Mouse (Mus musculus) cortical plate, adult 2 months (tissue): ENCODE results near the gene Nptxr.

ENCODE experiments used
- CTCF ChIP-seq: fragments of 200-500 bp; IDR thresholded peaks from 2 replicates; pipeline ENCODE4 v1.5.1; 2011; ENCODE audit warnings: mild to moderate bottlenecking, control low read depth, low read length; ENCODE audit not compliant: insufficient read depth; ENCODE audit errors: extremely low read depth
- POLR2A ChIP-seq: fragments of 200-500 bp; IDR thresholded peaks from 2 replicates; pipeline ENCODE4 v1.6.1; 2011; ENCODE audit warnings: mild to moderate bottlenecking, low read length, control low read depth; ENCODE audit not compliant: insufficient read depth; ENCODE audit errors: extremely low read depth

DNA sequence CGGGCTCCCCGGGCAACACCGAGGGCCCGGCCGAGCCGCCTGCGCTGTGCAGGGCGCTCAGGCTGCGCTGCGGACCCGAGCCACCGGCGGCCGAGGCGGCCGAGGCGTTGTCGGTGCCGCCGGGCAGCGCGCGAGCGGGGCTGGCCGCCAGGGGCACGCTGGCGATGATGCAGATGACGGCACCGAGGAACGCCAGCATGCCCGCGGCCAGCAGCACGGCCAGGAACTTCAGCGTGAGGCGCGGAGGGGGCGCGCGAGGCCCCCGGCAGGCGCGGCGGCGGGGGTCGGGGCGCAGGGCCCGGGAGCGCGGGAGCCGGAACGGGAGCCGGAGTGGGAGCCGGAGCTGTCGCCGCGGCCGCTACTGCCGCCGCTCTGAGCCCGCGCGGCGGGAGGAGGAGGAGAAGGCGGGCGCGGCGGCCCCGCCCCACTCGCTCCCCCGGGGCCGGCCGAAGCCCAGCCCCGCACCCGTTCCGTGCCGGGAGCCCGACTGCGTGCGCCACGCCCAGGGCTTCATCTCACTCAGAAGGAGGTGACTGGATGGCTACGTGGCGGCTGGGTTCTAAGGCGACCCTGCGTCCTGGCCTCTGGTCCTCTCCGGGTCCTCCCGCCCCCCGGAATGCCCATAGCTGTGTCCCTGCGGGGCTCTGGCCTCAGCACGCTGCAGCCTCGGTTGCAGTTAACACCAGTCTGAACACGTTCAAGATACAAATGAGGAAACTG, at the start of gene Nptxr:
- TF ChIP-seq CTCF, result no peak
- TF ChIP-seq POLR2A, result peak; percentile 53; the same call in 1 of the 2 replicates
